Mouse (Mus musculus) neutrophil, adult 5-6 weeks (primary cell): ENCODE results near the gene Nrap. TPM values are rescaled to one million over a fixed set of nuclear protein-coding genes. Genes with fewer than 3 reads are reported as not detected.

Experiments used
- ATAC-seq: fragments of 151-379, 151-347 bp; 2 replicates; pipeline ENCODE4 v1.8.0; 2017; ENCODE audit warnings: mild to moderate bottlenecking, moderate TSS enrichment; ENCODE audit not compliant: insufficient number of reproducible peaks, poor library complexity, low FRiP score, severe bottlenecking; ENCODE audit errors: extremely low read depth
- total RNA-seq: library from RNA; stranded (forward); fragments of 200-1000 nt; gene quantifications from 2 replicates; pipeline ENCODE4 v1.2.3, GENCODE M21; 2017

The Nrap gene
- total RNA-seq, 1 experiment from 2014 or later, result not detected

DNA sequence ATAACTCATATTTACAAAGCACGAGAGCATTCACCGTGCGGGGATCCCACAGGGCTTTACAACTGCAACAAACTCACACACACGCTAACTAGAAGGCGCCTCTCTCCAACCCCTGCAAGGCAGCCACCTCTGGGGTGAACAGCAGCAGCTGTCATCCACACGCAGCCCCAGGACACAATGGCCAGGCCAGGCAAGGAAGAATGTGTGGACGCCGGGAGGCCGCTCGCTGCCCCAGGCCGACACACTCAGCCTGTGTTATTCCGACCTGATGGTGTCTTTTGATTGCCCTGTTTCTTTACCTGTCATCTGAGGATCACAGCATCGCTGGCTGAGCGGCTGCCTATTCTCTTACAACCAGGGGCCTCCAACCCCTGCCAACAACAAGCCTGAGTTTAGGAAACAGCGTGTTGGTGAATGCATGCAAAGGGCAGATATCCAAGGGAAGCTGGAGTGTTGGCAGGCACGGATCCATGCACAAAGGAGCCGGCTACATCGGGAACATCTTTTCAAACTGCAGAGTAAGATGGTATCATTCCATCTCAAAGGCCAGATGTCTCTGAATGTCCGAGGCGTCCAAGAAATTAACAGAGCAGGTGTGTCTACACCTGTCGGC lies 63.5 kb downstream of the Nrap start:
- no peak for ATAC-seq

DNA sequence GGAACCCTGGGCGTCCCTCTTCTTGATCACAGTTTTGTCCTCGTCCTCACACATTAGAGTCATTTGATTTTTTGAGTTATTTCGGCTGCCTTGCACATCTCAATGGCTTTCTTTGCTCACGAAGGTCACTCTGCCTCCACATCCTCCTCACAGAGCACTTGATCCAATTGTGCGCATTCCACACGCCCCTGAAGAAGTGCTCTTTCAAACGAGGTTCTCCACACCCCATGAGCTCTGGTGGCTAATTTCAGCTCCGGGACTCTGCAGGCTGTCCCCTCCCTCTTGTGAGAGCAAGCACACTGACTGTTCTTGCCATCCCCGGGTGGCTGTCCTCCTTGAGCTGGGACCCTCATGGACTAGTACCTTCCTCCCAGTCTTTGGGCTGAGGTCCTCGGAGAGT lies 64.2 kb downstream of the Nrap start:
- ATAC-seq, result no peak

DNA sequence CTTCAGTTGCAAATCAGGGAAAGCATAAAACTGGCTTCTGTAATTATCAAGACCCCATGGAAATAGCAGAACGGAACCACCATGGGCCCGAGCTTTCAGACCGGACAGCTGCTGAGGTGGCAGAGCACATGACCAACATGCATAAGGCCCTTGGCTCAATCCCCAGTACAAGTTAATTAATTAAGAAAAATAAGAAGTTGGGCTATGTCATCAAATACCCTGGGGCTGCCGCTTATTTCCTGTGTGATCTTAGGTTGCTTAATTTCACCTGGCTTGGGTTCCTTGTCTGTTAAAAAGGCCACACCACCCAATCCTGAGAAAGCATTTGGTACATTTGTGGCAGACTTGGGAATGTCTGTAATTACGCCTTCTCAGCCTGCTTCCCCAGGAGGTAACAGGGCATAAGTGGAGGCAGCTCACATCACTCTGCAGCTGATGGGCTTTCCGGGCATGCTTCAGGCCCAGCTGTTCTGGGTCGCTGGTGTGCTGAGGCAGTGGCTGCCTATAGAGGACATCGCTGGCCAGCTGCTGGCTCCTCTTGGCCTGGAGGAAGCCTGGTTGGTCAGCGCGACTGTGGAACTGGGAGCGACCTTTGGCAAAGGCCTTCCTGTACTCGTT lies 68.4 kb downstream of the Nrap start:
- ATAC-seq, result no peak

DNA sequence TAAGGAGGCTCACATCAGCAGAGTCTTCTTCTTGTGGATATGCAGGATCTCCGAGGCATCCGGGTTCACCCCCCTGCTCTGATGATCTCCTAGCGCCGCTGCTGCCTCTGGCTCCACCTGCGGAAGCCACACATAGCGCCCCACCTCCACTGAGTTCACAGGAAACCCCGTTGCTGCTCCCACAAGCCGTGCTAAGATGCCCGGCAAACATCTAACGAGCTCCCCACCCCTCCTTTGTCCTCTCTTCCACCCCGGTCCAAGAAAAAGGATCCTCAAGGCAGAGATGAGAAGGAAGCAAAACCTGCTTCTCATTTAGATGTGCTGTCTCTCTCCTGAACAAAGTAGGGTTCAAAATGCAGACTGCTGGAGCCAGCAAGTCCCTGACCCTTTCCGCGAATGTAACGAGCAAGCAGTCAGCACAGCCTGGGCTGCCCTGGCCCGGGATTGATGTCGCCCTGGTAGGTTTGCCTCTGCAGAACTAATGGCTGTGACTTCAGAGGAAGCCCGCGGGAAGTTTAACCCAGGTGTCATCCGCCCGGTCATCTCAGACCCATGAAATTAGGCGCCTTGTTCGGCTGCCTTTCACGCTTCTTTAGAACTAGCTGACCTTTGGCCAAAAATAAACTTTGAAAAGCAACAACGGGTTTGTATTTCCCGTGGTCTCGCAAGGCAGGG lies 69.5 kb downstream of the Nrap start:
- no peak for ATAC-seq

DNA sequence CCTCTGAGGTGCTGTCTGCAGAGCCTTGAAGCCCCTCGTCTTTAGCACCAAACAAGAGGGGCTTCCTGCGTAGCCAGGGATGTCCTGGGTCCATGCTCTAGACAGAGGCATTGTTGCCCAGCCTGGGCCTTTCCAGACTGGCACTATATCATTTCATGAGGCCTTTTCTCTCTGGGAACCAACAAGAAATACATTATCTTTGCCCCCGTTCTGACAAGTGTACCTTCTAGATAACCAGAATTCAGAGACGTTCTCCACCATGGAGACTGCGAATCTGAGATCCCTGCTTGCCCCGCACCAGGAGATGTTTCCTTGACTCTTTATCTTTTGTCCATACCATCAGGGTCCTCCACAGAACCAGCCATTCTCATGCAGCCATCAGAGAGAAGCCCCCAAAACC lies 70.2 kb downstream of the Nrap start:
- no peak for ATAC-seq

DNA sequence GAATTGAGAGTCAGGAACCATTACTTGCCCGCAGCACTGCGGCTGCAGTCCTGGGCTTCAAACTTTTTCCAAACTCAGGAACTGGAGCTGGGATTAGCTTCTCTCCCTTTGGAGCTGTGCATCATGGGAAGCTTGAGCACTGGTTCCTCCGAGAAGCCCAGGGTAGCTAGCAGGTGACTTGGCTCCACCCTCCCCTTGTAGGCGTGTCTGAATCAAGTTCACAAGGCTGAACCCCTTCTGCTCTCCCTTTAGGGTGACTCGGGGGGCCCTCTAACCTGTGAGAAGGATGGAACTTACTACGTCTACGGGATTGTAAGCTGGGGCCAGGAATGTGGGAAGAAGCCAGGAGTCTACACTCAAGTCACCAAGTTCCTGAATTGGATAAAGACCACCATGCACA lies 70.6 kb downstream of the Nrap start:
- ATAC-seq, result no peak

DNA sequence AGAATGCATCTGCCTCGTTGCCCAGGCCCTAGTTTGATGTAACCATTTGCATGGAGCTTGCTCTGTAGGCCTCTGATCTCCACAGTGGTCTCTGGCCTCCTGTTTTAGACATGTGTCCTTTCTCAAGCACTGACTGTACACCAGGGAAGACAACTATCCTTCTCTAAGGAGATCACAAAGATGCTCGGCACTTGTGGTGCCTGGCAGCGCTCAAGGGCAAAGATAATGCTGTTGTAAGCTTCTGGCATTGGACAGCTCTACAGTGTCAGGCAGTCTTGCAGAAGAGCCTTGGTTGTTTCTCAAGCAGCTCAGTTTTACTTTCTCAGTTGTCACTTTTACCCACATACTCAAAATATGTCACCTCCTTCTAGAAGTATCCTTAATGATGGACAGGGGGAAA lies 73.3 kb downstream of the Nrap start:
- no peak for ATAC-seq

DNA sequence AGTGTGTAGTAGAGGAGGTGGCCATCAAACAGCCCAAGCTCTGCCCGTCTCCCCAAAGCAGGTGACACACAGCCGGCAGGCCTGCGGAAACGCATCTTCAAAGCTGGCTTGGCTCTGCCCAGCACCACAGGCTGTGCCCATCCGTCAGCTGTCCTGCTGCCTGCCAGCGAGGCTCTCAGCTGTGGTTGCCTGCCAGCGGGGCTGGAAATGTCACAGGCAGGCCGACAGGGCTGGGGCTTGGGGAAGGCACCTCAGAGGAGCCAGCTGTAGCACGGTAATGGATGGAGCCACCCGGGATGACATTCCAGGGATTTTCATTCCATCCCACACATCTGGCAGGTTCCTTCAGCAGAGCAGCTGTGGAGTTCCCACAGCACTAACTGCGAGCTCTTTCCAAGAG lies 89.0 kb downstream of the Nrap start:
- no peak for ATAC-seq

DNA sequence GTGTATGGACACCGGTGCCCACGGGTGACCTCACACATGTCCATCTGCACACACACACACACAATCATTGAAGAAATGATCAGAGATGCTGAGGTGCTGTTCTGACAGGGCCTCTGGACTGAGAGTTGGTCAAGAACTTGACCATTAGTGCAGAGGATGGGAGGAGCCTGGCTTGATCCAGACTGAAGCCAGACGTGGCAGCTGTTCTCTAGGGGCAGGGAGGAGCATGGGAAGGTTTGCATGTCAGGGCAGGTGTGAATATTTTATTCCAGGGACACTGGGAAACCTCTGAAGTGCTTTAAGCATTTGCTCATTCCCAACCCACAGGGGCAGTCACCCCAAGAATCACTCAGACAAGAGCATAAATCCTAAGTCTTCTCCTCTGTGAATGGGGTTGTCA lies 92.6 kb downstream of the Nrap start:
- ATAC-seq, result no peak

DNA sequence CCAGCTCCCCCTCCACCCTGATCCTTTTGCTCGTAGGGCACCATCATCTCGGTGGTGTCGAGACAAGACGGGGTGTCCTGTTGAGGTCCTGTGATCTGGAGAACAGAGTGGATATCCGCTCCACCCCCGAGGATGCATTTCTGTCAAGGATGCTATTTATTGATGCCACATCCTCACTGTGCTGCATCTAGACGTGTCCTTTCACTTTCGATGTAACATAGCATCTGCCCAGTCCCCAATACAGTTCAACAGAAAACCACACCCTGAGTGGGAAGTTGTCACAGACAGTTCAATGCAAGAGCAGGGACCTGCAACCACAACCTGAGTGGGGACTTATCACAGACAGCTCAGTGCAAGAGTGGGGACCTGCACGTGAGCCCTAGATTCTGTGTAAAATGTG lies 93.2 kb downstream of the Nrap start:
- ATAC-seq, result no peak

DNA sequence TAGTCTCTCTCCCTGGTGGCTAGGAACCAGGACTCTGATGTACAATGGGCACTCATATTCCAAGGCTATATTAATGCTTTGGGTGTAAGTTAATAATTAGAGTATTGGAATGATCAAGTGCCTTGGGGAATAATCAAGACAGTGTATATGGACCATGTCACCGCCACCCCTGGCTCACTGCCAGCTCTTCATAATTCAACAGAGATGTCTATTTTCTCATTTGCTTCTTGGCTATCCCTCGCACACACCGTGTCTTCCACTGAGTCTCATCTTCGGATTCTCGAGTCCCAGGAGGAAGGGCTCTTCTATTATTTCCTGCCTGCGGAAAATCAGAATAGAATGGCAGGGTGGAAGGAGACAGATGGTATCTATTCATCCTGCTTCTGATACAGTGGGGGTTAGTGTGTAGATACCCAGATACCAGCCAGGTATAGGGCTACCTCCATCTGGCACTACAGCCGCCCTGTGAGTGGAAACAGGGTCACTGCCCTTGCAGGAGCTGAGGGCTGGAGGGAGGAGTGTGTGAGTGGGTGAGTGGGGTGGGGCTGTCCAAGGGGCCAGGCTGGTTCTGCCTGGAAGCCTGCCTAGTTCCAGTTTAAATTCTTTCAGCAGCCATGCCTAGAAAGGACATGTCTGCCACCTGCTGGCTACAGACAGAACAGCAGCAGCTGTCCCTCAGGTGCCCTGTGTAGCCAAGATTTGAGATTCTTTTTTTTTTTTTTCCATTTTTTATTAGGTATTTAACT lies 95.0 kb downstream of the Nrap start:
- no peak for ATAC-seq

DNA sequence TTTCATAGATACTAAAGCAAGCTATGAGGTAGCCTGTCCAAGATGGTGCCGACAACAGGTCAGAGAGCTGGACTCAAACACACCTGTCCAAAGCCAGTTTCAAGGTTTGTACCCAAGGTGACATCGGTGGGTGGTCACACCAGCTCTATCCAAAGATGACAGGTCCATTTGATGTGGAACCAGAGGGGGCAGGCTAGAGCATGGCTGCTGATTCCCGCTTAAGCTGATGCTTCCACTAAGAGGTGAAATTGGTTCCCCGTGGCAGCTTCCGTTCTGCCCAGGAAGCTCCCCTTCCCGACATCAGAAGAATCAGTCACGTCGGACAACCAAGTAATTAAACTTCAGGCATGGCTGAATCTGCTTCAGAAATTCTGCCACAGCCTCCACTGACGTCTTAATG lies 97.5 kb downstream of the Nrap start:
- no peak for ATAC-seq

DNA sequence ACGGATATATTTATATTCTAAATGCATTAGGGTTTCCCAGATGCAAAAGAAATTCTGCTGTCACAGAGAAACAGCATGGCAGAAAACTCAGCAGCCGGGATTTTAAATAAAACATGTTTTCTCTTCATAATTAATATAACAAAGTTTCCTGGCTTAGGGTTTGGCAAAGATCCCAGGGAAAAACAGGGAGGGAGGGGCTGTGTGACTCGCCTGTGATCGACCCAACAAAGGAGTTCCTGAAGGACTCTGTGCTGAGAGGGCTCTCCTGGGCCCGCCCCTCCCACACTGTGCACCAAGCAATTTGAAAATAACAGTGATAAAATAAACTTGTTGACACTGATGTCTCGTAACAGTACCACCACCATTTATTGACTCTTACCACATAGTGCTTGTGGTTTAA lies 97.9 kb downstream of the Nrap start:
- ATAC-seq, result no peak

DNA sequence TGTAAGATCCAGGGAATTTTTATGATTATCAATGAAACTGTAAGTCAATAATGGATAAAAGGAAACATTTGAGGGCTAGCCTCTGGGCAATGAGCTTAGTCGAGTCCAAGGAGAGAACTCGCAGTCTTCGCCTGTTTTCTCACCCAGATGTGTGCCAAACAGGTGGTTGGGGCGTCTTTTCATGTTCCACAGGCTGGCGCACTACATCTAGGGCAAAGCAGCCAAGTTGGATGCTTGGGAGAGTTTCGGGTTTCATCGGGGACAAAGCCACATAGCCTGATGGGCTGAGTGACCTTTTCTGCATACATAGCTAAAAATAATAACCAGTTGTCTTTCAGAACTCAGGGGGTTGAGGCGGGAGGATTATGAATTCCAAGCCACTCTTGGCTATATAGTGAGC lies 100.2 kb downstream of the Nrap start:
- ATAC-seq, result no peak

DNA sequence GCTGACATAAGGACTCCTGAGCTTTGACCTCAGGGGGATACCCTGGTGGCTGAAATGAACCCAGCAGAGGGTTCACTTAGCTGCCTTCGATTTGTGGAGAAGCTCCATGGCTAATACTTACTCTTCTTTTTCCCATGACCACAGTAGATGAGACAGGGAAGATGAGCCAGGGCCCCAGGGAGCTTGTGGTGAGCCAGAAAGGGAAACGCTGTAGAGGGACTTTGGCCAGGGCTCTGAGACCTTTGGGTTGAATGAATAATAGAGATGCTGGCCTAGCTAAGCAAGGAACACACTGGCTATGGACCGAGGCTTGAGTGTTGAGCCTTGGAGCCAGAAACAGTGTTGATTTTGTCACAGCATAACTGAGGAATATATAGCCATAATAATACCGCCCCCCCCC lies 101.4 kb downstream of the Nrap start:
- no peak for ATAC-seq

DNA sequence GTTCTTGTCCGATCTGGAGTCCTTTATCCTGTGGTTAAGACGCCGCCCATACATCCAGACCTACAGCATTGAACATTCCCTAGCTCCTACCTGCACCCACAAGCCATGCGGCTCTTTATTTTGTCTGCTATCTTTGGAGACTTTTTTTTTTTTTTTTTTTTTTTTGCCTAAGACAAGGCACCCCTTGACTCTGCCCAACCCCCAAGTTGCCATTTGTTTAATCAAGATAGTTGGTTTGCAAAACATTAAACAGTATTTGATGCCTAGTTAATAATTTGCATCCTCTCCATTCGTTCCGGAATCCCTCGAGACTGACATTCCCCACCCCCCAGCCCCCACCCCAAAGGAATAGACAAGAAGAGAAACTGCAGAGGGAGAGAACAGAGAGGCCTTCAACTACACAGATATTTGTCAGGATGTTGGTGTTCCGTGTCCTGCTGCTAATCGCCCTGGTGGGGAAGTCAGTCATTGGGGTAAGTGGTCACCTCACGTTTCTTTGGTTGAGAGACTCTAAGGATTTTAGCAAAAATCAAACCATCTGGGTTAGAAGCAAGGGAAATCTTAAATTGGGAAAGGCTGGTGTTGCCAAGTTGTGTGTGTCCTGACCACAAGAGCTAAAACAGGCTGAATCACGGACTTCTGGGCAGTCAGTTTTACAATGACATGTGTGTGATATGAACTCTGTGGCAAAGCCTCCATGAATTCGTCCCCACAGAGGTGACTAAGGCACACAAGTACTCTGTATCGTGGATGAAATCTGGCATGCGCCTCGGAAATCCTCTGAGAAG lies 102.1 kb downstream of the Nrap start:
- no peak for ATAC-seq

DNA sequence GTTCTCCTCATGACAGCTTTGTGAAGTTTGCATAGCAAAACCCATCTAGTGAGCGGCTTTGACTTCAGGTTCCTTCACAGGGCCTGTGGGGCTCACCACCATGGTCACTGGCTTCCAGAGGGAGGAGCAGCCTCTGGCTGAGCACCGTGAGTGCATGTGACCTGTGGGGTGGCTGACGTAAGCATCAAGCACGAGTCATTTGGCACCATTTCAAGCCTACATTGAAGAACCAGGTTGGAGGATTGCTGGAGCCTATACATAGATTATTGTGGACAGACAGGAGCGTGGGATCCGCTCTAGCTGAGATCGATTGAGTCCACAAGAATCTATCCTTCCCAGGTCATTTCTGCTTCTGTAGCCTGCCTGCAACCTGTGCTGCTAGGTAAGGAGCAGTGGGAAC lies 103.0 kb downstream of the Nrap start, which contains the start of gene Habp2:
Gene Habp2 (plus strand): TSS at position 272 of the 400 bp plus-strand sequence.
- ATAC-seq, result no peak

DNA sequence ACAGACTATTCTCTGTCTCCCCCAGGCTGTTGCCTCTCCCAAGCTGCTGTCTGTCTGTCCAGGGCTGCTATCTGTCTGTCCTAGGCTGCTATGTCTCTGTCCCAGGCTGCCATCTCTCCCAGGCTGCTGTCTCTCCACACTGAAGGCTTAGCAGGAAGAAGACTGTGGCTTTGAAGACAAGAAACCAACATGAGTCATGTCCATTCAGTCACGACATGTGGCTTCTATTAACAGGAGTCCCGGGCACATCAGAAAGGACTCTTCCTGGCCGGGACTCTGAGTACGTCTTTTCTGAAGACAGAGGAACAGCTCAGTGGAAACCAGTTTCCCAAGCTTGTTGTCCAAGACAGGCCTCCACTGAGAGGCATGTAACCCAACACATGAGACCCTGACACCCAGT lies 104.6 kb downstream of the Nrap start:
- ATAC-seq, result no peak

DNA sequence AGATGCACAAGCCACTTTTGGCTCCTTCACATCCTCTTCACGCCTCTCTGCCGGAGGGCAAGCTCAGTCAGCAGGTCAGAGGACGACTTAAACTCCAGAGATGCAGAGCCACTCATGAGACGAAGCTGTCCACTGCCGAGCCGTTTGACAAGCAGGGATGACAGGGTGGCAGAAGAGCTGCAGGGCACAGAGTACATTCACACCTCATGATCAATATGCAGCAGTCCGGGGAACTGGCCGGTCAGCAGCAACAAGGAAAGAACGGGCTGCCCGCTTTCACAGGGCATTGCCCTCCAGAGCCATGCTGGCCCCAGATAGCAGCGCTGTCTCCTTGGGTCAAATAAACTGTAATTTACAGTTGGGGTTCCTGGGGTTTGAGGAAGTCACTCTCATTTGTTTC lies 111.5 kb downstream of the Nrap start:
- ATAC-seq, result no peak
